Mouse (Mus musculus) adrenal gland, adult 8-10 months (tissue): ENCODE data around the gene Nsun5. TPM values are rescaled to one million over a fixed set of nuclear protein-coding genes. Genes with fewer than 3 reads are reported as not detected.
A peak's percentile ranks its signal among the peaks of the same experiment; 100 is the strongest.

Source experiments
- DNase-seq: peaks from one replicate; pipeline ENCODE4 v3.0.0; 2022
- microRNA-seq, 2 experiments: library from miRNA; unstranded; fragments of <30 nt; microRNA quantifications; one replicate each; pipeline ENCODE4 v1.2.0; 2022
- total RNA-seq, 4 experiments: library from RNA; stranded (reverse); gene quantifications; 2 replicates each; pipeline ENCODE4 v1.2.4; 2022

The Nsun5 gene
- total RNA-seq, 4 experiments from 2014 or later: 21.9 to 25.0 (median 22.9) TPM

DNA sequence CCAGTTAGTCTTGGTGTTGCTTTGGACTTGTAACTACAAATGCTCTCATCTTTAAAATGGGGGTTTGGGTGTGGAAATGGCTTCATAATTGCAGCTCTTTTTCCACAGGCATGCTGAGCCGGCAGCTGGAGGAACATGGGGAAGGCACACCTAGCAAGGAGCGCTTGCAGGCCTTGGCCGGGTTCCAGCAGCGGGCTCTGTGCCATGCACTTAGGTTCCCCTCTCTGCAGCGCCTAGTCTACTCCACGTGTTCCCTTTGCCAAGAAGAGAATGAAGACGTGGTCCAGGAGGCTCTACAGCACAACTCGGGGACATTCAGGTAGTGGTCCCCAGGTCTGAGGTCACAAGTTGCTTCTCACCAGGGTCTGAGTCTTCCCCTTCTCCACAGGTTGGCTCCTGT is 5.4 kb downstream of the Nsun5 start:
- DNase-seq: no peak

DNA sequence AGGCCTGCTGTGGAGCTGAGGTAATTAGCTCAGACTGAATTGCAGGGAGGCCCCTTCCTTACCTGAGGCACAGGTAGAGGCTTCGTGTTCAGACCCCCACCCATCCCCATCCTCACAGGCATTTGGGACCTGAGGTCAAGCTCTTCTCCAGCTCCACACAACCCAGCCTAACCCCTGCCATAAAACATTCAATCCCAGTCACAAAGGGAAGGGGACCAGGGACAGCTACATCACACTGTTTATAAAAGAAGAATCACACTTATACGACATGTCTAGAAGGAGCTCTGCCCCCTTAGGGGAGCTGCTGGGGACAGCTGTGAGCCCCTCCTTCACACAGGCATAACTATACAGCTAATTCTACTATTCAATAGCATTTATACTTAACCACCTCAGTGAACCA is 6.6 kb downstream of the Nsun5 start:
- no peak for DNase-seq

DNA sequence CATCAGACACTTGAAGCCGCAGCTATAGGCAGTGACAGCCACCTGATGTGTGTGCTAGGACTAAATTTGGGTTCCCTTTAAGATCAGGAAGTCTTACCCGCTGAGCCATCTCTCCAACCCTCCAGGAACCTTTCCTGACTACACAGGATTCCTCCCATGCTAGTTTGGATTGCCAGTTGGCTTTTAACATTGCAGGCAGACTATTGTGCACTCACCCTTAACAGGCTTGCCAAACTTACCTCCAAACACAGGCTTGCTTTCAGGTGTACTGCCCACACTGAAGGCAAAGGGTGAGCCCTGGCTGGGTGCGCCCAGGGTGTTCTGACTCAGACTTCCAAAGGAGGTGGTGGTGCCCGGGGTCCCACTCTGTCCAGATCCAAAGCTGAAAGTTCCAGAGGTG is 10.9 kb downstream of the Nsun5 start:
- DNase-seq: no peak

DNA sequence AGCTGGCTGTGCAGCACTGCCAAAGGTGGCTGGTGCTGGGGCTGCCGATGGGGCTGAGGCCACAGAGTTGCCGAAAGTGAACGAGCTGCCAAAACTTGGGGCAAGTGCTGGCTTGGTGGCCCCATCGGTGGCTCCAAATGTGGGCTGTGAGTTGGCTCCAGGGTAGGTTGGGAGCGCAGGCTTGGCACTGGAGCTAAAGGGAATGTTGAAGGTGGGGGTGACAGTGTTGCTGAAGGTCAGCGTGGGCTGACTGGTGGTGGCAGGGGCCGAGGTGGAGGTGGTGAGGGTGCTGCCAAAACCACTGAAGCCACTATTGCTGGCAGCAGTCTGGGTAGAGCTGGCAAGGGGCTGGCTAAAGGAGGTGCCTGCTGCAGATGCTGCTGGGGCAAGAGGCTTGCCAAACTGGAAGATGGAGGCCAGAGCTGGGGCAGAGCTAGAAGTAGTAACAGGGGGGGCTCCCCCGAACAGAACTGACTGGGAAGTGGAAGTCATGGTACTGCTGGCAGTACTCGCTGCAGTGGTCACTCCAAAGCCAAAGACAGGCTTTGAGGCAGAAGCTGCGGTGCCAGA is 11.7 kb downstream of the Nsun5 start:
- no peak for DNase-seq

DNA sequence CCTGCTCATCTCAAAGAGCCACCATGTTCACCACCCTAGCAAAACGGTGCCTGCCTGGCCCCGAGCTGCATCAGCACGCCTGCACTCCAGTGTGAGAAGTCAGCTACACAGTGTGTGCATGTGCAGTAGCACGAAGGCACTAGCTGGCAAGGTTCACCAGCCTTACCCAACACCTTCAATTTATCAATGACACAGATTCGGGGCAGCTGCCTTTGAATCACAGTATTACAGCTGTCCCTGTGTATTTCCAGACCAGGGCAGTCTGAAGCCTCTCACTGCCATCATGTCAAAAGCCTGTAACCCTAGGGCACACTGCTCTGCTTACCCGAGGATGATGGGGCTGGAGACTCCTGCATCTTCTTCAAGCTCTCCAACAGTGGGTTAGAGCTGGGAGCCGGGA is 13.0 kb downstream of the Nsun5 start:
- DNase-seq: no peak

DNA sequence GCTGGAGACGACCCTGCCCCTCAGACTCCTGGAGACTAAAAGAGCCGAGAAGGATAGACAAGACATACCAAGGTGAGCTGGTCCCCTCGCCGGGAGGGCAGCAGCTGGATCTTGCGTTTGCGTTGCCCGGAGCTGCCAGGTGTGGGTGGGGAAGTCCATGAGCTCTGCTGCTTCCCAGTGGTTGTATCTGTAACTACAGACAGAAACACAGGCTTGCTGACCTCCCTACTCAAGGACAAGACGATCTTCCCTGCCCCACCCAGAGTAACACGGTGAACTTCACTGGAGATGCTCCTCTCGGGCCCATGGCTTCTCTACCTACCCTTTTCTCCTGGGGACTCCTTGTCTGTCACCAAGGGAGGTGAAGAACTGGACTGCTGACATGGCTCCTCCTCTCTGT is 14.0 kb downstream of the Nsun5 start:
- DNase-seq: no peak

DNA sequence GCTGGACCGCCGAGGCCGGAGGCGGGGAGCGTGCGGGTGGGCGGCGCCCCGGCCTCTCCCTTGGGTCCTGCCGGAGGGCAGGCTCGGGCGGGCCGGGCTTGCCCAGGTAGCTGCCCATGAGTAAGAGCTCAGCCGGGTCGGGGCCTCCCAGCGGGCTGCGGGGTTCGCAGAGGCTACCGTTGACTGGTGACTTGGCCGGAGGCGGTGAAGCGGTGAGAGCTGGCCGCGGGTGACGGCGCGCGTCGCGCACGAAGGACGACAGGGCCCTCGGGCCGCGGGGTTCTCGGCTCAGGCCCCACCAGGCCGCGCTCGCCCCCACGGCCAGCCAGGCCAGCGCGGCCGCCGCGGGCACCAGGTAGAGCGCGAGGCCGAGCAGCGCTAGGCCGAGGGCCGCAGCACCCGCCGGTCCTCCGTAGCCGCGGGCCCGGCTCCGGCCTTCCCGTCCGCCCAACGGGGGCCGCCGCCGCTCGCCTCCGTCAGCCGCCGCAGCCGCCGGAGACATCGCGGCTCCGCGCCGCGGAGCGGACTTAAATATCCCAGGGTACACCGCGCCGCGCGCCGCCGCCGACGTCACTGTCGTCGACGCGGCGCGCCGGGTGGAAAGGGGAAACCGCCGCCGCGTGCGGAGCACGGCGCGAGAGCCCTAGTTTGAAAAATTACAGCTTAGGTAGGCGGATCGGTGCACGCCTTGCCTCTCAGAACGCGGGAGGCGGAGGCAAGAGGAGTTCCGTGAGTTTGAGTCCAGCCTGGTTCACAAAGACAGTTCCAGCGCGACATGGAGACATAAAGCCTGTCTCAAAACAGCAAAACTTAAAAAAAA is 24.5 kb downstream of the Nsun5 start, which contains the start of gene Pom121:
Gene Pom121, minus strand, starts transcription at position 543 of the 820 bp plus-strand sequence.
- peak; percentile 76 for DNase-seq

DNA sequence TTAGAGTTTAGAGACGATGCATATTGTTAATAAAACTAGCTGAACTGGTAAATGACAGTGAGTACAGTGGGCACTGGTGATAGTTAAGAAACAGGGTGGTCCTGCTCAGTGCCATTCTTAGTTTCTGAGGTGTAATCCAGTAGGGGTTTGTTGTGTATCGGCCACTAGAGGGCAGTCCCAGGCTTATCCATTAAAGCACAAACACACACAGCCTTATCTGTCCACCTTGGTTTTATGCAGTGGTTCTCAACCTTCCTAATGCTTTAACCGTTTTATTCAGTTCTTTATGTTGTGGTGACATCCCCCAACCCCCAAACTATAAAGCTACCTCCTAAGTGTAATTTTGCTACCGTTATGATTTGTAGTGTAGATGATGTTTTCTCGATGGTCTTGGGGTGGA is 26.1 kb downstream of the Nsun5 start:
- no peak for DNase-seq

DNA sequence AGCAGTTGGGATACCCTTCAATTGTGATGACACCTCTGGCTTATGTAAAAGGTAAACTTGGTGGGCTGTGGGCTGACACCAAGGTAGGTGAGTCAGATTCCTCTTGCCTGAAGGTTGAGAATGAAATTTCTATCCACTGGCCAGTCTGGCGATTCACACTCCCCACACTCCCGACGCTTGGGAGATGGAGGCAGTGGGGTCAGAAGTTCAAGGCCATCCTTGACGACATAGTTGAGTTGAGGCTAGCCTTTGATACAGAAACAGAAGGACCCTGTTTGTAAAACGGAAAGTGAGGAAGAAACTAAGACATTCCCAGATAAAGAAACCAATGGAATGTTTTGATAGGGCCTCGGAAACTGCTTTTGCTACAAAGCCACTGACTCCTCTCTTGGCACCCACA is 29.6 kb downstream of the Nsun5 start:
- no peak for DNase-seq

DNA sequence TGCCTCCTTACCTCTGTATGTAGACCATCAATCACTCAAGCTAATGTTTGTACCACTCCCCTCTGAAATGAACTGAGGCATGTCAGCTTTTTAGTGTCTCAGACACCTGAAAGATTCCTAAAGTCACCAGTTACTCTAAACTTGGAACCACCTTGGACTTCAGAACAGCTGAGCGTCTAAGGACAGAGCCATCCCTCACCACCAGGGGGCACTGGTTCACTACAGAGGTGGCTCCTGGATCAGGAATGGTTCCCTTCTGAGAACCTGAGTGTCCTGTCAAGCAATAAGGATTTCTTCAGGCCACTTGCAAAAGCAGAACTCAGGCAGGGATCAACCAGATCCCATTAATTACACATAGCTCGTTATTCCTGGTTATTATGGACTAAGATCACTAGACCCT is 30.5 kb downstream of the Nsun5 start:
- peak; percentile 59 for DNase-seq

DNA sequence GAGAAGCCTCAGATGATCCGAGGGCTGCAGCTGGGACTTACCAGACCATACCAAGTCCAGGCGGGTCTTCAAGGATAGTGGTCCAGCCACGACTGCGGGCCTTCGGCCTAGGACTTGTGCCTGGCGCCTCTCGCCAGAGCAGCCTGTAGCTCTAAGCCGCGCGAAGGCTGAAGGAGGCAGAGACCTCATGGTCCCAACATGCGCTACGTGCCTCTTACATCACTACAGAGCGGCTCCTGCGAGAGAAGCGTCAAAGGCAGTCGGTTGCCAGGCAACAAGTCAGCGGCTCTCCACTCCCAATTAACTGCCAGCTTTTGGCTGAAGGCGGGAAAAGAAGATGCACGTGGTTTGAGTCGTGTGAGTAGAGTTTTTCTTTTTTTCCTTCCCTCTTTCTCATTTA is 34.9 kb downstream of the Nsun5 start:
- DNase-seq: no peak

DNA sequence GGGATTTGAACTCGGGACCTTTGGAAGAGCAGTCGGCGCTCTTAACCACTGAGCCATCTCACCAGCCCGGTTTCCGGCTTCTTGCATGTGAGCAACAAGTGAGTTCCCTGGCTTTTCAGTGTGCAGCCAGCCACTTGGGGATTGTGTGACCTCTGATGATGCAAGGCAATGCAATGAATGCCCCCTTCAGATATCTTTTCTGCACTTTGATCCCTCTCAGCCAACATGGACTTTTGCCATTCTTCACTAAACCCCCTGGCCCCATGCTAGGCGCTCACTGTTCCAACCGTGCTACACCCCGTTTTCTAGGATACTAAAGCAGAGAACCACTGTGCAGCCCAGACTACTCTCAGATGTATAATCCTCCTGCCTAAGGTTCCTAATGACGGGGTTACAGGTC is 35.7 kb downstream of the Nsun5 start:
- no peak for DNase-seq

DNA sequence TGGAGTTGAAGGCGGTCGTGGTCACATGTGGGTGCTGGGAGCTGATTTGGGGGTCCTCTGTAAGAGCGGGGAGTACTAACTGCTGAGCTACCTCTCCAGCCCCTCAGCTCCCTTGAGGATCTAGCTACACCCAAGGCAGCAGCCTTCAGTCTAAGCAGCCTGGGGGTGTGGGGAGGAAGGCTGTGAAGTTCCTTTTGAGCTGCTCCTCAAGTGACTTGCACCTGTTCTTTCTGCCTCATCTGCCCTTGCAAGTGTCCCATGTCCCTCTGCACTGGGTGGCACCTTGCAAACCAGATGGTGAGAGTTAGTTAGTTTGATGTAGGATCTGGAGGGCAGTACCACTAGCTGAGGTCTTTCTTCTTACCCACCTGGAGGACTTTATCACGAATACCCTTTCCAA is 38.4 kb downstream of the Nsun5 start:
- no peak for DNase-seq

DNA sequence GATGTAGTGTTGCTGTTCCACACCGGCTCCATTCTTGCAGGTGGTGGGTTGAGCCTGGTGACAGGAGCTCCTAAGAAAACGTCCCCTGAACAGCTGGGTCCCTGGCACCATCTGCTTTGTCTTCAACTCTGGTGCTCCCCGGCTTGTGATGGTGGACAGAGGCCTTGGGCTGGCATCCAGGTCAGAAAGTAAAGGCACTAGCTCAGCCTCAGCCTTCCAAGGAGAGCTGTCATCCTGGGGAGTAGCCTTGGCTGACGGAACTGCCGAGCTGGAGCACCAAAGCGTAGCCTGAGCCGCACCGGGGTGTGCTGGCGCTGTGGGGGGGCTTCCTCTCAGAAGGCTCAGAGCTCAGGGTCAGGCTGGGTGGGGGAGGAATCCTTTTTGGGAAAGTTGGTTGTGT is 40.5 kb downstream of the Nsun5 start:
- peak; percentile 63 for DNase-seq

Small RNA genes within 50 kb of the gene (microRNA-seq; reads per million reads assigned to microRNA genes)
- 0.53 to 0.67 reads per million in 2 experiments for gene Mir7033

Other genes starting within 250 kb of the Nsun5 start
- 10 to 100 TPM; 21.2 to 30.4 (median 25.6) TPM for gene Tbl2, start 220.3 kb upstream of the Nsun5 start, total RNA-seq
- gene Bcl7b, start 201.7 kb upstream of the Nsun5 start, total RNA-seq: 10 to 100 TPM; 65.5 to 89.7 (median 78.2) TPM
- gene Baz1b, start 182.7 kb upstream of the Nsun5 start, total RNA-seq: 100 to 1,000 TPM in 1 of 4 experiments, 10 to 100 TPM in 3; 71.4 to 118 (median 94.8) TPM
- 10 to 100 TPM in 1 of 4 experiments, 1 to 10 TPM in 3; 2.8 to 10.5 (median 6.3) TPM for gene Fzd9, start 118.7 kb upstream of the Nsun5 start, total RNA-seq
- gene Fkbp6, start 19.9 kb upstream of the Nsun5 start, total RNA-seq: under 1 TPM in 2 of 4 experiments, not detected in 2; 0.21 to 0.52 TPM
- not detected for gene Trim50, start 16.7 kb upstream of the Nsun5 start, total RNA-seq
- 10 to 100 TPM; 17.2 to 24.1 (median 22.5) TPM for gene Pom121, start 24.6 kb downstream of the Nsun5 start, total RNA-seq
- gene Hip1, start 175.2 kb downstream of the Nsun5 start, total RNA-seq: 10 to 100 TPM; 18.9 to 39.9 (median 33.1) TPM
- not detected for gene Ccl26, start 193.6 kb downstream of the Nsun5 start, total RNA-seq
- gene Ccl24, start 203.1 kb downstream of the Nsun5 start, total RNA-seq: 1 to 10 TPM in 1 of 4 experiments, under 1 TPM in 2, not detected in 1; 0.55 to 2.0 (median 0.71) TPM